Mouse (Mus musculus) kidney, postnatal 25 days (tissue): ENCODE data around the gene Galnt17.

Source experiments
- DNase-seq, 2 experiments: peaks; one replicate each; pipeline ENCODE4 v3.0.0; 2021; ENCODE audit warnings: mixed read lengths in 2 of 2

Galnt17 gene

DNA sequence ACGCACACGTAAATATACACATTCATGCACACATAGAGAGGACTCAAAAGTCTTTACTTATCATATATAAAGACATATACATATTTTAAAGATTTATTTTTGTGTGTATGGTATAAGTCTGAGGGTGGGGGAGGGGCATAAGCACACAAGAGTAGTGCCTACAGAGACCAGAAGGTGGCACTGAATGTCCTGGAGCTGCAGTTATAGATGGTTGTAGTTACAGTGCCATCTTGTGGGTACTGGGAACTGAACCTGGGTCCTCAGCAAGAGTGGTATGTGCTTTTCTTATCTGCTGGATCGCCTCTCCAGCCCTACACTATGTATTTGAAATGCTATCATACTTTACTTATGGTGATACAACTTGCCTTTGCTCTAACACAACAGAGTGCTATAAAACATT, 68.5 kb downstream of the Galnt17 start:
- DNase-seq = no peak

DNA sequence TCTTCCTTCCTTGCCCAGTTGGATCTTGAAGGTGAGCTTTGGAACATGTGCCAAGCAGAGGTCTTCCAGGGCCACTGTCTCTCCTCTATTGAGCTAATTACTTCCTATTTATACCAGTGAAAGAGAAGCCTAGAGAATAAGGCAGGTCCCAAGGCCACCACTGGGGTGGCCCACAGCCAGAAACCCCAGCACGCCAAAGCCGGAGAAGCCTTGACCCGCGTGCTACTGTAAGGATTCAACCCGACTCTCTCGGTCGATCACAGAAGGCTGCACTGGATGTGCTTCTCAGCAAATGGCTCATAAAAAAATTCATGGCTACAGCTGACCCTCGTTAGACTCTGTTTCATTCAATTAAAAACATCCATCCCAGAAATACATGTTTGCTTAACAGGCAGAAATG, 71.4 kb downstream of the Galnt17 start:
- DNase-seq = peak; percentile 11 to 41

DNA sequence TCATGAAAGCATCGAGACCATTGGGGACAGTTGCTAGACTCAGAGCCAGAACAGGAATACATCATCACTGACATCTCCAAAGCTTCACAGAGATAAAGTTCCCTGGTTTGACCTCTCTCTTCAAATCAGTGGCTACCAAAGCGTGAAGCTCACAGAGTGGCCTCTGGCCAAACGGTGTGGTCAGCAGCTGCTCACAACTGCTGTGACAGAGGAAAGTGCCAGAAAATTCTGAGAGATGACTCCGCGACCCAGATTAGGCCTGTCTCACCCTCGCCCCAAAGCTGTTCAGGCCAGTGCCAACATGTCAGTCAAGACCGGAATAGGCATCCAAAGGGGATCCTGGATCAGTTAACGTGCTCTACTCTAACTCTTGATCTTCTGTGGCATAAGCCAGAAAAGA, 74.5 kb downstream of the Galnt17 start:
- no peak for DNase-seq

DNA sequence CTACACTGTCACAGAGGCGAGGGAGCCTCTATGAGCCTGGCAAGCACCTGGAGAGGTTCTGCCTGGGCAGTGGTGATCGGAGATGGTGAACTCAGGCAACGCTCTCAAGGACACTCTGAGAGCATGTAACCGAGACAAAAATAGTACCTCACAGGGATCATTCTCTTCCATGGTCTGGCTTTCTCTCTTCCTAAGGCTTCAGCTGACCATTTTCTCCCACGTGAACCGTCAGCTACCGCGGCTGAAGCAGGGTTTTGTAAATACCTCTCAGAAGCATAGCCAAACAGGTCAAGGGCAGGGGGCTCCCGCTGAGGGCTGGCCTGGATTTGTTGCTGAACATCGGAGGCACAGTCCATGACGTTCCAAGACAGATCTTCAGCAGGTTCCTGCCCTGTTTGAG, 77.2 kb downstream of the Galnt17 start:
- no peak for DNase-seq

DNA sequence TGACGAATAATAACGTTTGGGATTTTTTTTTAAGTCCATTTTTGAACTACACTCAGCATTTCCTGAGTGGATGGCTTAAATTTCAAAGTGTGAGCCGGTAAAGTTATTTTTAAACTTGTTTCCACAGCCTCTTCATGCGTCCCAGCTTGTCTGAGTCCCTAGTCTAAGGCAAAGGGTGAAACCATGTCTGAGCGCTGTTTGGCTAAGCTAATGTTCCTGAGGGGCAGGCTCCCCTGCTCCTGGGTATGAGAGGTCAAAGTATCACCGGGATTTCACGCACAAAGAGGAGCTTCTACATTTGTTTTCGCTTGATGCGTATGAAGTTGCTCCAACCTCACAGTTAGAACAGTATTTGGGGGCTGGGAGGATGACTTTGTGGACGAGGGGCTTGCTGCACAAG, 78.6 kb downstream of the Galnt17 start:
- no peak for DNase-seq

DNA sequence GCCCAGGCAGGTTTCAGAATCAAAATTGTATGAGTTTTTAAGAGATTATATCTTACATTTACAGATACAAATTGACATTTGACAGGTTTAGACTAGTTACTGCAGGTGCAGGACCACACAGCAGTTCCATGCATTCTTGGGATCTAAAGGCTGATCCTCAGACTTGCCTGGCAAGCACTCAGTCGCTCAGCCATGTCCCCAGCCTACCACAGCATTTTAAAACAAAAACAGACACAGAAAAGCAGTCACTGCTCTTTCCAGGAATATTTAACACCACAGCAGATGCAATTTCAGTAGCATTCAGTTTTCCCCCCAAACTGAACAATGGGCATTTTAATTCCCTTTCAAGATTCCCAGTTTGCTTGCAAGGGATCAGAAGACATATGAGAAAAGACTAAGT, 84.9 kb downstream of the Galnt17 start:
- DNase-seq = no peak

DNA sequence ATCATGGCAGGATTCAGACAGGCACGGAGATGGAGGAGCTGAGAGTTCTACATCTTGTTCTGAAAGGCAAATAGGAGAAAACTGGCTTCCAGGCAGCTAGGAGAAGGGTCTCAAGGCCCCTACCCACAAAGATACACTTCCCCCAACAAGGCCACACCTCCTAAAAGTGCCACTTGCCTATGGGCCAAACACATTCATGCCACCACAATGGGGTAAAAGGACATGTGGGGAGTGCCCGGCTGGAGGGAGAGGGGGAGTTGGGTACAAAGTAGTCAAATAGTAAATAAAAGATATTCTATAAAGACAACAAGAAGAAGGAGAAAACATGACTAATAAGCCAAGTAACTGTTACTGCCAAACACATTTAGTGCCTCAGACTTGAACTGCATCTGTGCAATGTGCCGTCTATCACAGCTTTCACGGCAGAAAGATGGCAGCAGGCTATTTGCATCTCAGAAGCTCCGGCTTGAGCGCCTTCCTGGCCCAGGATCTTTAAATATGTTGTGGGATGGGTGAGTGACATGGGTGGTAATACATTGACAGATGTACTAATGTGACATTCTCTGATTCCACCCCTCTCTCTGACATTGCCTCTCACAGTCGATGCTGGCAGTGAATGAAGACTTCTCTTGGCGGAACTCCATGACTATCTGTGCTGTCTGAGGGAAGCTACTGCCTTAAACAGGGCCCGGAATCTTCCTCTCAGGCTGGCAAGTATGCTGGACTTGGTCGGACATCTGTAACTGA, 85.6 kb downstream of the Galnt17 start:
- no peak for DNase-seq

DNA sequence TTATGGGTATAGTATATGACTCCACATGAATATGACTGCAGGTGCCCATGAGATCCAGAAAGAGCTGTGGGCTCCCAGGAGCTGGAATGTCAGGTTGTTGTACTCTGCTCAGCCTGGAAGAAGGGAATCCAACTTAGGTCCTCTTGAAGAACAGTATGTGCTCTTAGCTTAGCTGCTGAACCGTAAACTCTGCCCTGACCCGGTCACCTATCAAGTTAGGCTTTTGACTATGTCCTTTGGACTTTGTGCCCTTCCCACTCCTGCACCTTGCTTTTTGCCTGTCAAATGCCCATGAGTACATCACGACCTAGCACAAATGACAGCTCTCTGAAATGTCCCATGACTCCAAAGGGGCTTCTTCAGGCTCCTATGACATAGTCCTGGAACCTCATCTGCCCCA, 90.1 kb downstream of the Galnt17 start:
- peak in 1 of 2 experiments; percentile 44 for DNase-seq

DNA sequence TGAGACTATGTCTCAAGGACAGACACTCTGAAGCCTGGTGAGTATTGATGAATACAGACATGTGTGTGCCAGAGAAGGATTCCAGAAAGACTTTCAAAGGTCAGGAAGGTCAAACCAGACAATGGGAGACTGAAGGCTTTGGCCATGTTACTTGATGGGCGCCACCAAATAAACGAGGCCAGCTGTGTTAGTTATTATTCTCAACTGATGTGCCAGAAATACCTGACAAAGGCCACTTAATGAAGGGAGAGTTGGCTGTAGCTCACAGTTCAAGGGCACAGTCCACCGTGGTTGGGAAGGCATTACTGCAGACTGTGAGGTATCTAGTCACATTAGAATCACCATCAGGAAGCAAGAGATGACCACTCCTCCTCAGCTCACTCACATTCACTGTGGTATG, 96.7 kb downstream of the Galnt17 start:
- DNase-seq = no peak

DNA sequence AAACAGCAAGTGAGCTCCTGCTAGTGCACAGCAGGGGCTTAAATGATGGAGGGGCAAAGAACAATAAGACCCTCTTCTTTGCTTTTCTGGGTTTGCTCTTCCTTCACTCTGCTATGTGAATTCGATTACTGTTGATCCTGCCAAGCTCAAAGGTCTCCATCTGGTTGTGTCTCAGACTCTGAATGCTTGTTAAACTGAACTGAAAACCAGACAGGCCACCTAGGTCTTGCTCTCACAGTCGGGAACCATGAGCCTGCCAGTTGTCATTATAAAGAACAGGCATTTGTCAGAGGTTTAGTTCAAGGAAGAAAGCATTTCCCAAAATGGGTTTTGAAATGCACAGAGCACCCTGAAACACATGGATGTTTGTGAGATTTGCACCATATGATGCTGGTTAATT, 107.2 kb downstream of the Galnt17 start:
- no peak for DNase-seq

DNA sequence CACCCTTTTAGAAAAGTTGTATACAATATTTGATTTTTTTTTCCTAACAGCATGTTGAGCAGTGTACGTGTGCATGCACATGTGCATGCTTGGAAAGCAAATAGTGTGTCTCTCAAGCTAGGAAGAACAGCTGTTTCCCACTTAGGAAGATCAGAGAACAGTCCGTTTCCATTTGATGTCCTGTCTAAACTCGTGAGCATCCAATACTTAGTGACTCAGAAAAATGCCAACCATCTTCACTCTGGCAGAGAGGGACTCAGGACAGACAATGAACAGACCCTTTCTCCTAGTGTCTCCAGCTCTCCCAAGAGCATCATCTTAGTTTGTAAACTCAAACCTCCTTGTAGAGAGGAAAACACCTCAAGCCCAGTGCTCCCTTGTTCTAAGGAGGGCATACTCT, 116.0 kb downstream of the Galnt17 start:
- DNase-seq = no peak

DNA sequence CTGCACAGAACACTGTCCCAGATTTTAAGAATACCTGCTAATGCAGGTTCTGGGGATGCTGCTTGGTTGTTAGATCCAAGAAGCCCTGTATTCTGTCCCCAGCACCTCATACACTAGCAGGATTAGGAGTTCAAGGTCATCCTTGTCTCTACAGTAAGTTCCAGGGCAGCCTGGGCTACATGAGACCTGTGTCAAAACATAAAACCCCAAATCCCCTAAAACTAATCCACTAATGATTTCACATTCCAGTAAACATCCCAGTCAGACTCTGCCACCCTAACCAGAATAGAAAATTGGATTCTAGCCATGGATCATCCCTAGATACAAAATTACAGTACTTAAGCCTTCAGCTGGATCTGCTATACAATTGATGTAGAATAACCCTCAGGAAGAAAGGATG, 123.7 kb downstream of the Galnt17 start:
- no peak for DNase-seq

DNA sequence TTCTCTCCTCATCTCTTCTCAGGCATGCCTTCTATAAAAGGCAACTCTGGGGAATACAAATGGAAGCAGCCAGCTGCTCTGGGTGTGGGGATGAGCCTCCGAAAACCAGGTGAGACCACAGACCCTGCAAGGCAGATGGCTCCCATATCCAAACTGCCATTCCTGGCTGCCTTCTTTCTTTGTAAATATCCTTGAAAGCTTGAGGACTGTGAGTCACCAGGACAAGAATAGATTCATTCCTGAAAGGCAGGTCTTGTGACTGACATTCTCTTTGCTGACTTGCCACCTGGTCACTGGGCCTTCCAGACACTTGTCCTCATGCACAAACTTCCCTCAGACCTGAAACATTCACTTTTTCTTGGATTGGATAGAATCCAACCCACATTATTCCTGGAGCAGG, 127.1 kb downstream of the Galnt17 start:
- DNase-seq = no peak

DNA sequence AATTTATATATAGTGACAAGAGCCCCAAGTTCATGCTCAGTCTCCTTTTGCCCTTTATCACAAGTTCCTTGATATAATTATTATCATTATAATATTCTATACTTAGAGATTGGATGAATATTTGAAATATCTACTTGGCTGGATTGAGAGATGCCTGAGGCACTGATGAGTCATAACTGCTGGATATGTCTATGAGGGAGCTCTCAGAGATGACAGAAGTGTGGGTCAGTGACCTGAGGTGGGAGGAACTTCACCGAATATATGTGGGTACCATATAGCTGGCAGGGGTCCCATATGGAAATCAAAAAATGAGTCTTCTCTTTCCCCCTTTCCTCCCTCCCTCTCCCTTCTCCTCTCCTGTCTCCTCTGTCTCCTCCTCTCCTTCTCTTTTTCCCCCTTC, 127.5 kb downstream of the Galnt17 start:
- no peak for DNase-seq

DNA sequence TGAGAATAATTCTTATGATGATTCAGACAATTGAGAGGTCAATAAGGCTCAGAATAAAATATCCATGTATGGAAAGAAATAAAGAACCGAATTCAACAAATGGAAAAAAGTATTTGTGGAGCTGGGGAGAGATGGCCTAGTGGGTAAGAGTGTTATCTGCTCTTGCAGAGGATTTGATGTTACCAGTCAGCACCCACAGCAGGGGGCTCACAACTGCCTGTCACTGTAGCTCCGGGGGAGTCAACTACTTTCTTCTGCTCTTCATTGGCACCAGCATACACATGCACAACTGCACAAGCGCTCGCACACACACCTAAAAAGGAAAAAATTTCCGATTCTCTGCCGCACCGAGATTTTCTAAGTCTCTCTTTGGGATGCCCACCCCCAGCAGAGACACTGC, 130.4 kb downstream of the Galnt17 start:
- no peak for DNase-seq

DNA sequence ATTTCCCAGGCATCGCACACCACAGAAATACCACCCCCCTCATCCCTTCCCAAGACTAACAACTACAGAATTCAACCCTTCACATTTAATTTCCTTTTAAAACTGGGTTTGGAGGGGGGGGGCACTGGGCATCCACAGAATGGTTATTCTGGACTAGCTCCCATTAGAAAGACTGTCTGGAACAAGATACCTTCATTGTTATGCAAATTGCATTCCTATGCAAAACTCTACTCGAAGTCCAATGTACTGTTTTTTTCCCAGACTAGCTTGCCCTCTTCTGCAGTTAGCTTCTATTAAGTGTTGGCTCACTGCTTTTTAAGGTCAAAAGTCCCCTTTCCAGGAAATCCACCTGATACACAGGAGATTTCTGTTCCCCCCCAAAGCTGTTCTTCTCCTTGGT, 131.1 kb downstream of the Galnt17 start:
- no peak for DNase-seq

DNA sequence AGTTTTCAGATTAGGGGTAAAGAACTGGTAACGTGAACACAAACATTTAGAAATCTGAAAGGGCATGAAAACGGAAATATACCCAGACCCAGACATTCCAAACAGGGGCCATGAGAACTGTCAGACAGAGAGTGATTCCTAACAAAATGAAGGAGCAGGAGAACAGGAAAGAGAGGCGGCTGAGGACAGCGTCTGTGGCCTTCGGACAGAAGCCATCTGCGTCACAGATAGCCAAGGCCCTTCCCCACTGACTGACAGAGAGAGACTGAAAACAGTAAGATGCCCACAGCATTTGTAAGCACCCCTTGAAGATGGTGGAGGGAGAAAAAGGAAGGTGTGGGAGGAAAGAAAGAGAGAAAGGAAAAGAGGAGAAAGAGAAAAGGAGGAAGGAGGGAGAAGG, 139.1 kb downstream of the Galnt17 start:
- no peak for DNase-seq

DNA sequence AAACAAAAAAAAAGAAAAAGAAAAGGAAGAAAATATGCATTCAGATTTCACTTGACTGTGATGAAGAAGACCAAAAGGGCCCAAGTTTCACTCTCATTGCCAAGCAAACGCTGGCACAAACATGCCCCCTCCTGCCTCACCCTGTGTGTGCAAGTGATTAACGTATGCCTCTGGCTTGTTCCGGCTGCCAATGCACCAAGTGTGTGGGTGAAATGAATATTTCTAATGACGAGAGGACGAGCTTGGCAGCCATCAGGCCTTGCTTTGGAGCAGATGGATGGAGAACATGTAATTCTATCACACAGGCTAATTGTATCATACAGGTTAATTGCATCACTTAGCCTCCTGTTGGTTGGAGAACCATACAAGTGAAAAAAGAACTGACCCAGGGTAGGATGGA, 140.9 kb downstream of the Galnt17 start:
- DNase-seq = no peak

DNA sequence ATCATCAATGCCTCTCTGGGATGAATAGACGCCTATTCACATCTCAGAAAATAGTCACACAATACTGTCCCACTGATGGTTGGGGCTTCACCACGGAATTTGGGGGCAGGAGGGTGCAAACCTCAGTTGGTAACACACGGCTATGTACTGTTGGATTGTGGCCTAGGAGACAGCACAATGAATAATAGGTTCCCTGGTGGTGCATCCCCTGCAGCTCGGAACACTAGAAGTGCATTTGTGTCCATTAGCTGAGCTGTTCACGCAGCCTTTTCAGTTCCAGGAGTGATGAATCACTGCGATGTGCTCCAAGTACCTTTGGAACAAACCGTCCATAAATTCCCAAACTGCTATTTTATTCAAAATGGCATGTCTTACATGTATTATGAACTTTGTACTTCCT, 142.6 kb downstream of the Galnt17 start:
- no peak for DNase-seq

DNA sequence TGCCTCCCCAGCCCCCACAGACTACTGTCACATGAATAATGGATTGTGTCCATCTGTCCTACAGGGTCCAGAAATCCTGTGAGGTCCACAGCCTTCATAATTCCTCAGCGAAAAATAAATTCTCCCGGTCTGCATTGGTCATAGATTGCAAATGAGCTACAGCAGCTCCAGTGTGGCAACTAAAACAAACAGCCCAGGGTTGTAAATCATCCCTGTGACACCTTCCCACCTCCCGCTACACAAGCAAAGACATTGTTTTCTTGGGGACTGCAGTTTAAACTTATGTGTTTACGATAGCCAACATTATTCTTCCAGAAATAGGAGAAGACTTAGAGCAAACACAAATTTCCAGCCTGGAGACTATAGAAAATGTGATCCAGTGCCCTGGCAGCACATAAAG, 150.4 kb downstream of the Galnt17 start:
- DNase-seq = no peak

DNA sequence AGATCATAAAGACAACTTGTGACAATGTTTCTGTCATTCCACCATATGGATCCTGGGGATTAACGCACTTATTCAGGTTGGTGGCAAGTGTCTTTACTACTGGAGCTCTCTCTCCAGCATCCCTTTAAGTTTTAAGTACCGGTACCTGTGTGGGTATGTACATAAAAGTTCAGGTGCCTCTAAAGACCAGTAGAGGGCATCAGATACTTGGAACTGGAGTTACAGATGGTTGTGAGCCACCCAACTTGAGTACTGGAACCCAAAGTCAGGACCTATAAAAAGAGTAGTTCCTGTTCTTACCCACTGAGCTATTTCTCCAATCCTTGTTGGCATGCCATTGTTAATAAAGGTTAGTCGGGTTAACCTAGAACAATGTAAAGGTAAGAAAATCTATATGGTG, 152.0 kb downstream of the Galnt17 start:
- no peak for DNase-seq

DNA sequence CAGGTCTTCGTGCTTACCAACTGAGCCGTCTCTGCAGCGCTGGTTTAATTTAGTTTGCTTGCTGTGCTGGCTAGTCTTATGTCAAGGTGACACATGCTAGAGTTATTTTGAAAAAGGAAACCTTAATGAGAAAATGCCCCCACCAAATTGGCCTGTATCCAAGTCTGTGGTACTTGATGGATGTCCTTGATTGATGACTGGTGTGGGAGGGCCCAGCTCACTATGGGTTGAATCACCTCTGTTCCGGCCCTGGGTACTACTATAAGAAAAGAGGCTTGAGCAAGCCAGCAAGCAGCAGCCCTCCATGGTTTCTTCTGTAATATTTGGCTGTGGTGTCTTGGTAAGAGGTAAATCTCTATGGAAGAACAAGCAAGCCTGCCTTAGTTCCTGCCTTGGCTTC, 165.7 kb downstream of the Galnt17 start:
- DNase-seq = no peak

DNA sequence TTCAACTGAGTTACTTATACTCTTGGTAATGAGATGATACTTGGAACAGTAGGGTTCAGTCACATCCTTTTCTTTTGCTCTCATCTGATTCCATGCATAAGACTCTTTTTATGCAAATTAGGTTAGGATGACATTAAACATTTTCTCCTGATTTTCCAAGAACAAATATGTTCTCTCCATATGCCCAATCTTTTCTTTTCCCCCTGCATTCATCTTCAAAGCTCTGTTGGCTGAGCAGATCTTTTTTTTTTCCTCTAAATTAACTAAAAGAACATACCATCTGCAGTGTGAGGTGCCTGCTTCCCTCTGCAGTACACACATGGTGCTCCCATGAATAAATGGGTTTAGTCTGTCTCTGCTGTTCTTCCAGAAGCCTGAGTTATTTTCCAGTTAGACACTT, 173.5 kb downstream of the Galnt17 start:
- no peak for DNase-seq

DNA sequence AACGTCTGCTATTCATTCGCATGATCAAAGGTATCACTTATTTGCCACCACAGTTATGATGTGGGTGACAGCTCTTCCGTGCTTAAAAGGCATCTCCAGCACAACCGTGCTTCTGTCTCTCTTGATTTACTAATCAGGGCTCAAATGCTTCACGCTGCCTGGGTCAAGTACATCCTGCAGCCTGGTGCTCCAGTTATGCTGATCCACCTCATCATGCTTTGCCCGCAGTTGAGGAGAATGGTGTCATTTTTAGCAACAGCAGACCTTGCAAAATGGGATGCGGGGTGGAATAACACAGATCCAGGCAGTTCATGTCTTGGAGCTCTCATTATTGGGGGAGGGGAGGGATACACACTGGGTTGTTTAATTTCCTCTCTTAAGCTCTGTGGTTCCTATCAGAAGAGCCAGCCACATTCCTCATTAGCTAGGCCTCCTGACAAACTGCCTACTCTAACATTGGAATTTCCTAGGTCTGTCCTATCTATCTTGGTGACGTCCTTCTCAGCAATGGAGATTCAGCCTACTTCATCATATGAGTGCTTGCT, 187.9 kb downstream of the Galnt17 start:
- no peak for DNase-seq

DNA sequence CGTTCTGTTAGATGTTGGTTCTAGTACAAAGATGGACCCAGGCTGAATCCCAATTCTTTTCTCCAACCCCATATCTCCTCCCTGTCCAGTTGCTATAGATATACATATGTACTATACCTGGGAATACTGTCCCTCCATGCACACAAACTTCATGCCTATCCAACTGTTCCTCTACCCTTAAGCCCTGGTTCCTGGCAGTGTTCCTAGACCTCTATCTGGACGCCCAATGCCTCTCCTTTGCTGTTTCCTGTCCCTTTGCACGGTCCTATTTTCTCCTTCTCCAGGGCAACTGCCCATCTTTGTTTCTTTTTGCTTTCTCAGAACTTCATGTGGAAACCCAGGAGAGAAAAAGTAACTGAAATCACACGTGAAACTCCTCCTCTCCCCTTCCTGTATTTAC, 188.4 kb downstream of the Galnt17 start:
- DNase-seq = no peak
